Mouse (Mus musculus) adrenal gland, postnatal 4 days (tissue): ENCODE results near the gene Mtmr4. TPM values are rescaled to one million over a fixed set of nuclear protein-coding genes. Genes with fewer than 3 reads are reported as not detected.

ENCODE experiments used
- DNase-seq, 2 experiments: peaks; one replicate each; pipeline ENCODE4 v3.0.0; 2021 to 2022; ENCODE audit warnings: low spot score in 2 of 2, mixed read lengths in 2 of 2
- long read RNA-seq, 2 experiments: library from polyadenylated mRNA; stranded (forward); transcript quantifications; one replicate each; pipeline ENCODE4 v2.0.0; 2021
- total RNA-seq, 2 experiments: library from RNA; stranded (reverse); gene quantifications; 2 replicates each; pipeline ENCODE4 v1.2.3; 2021

The Mtmr4 gene
- total RNA-seq, result 10 to 100 TPM; 29.1 to 33.1 TPM
- long read RNA-seq, experiment 1, partial matches to known transcripts, result 1 of 4 reads
- long read RNA-seq, experiment 1, other reads (novel, unspliced or antisense), result 3 of 4 reads
- long read RNA-seq, experiment 2, full-length matches to known transcripts, result 2 of 11 reads
- long read RNA-seq, experiment 2, partial matches to known transcripts, result 5 of 11 reads
- long read RNA-seq, experiment 2, other reads (novel, unspliced or antisense), result 4 of 11 reads

DNA sequence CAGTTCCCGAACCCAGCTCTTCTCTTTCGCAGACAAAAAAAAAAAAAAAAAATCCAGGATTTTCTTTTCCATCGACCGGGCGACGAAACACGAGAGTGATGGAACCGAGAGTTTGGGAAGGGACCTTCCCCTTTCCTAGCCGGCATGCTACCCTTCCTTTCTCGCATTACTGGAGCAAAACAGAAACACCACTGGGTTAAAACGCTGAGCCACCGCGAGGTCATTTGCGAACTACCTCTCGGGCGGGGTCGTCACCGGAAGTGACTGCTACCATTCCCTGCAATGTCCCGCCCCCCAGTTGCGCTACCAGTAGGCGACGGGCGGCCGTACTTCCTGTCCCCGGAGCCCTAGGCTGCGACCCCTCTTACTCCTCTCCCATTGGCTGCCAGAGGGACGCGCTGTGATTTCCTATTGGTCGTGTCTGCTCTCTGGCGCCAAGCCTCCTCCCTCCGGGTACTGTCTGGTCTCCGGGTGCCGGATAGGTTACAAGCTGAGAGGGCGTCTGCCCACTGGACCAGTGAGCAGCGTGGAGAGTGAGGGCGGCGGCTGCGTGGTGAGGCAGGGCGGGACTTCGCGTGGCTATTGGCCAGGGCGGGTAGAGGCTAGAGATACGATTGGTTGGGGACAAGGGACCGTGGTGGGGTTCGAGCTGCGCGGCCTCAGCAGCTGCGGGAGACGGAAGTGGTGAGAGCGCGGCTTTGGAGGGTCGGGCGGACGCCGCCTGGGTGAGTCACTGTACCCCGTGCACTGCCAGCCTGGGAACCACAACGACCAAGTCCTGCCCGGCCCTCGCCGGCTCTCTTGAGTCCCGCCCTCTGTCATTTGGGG lies at the start of gene Mtmr4:
Gene Mtmr4, plus strand, starts transcription at position 637 of the 828 bp plus-strand sequence.
- peak; percentile 91 to 98 for DNase-seq

DNA sequence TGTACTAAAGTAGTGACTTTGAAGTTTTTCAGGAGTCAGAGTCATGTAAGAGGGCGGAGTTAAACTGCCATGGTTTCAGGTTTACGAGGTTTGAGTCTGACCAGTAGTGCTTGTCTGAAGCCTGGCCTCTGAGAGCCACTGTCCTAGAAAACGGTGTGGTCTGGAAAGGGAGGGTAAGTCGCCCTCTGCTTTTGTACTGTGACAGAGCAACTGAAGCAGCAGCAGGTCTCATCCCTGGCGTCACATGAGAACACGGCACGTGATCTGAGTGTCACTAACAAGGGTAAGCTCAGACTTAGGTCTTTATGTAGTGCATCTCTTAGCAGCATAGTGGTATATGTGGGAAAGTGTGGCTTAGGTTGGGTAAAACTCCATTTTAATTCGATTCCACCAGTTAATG lies 49.7 kb upstream of the Mtmr4 start:
- no peak for DNase-seq

DNA sequence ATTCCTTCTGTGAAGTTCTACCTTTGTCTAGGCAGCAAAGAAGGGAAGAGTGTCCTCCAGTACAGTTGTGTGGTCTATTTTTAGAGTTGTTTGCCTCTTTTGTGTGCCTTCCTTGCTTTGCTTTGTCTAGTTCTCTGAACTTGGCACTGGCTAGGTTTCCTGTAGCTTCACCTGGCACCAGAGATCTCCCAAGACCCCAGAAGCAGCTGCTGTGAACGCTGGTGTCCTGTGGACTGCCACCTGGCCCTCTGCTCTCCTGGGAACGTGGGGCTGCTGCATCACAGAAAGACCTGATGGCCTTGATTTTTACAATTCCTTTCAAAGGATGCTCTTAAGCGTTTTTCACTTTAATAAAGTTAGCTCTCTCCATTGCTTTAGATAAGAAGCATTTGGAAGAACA lies 49.1 kb upstream of the Mtmr4 start:
- DNase-seq, result no peak

GRCm38 (mm10) chr11:87553342-87553741 lies 38.6 kb upstream of the Mtmr4 start:
- DNase-seq, result no peak

- no peak for DNase-seq
Observed at GRCm38 (mm10) chr11:87554386-87554785, 37.6 kb upstream of the Mtmr4 start.

DNA sequence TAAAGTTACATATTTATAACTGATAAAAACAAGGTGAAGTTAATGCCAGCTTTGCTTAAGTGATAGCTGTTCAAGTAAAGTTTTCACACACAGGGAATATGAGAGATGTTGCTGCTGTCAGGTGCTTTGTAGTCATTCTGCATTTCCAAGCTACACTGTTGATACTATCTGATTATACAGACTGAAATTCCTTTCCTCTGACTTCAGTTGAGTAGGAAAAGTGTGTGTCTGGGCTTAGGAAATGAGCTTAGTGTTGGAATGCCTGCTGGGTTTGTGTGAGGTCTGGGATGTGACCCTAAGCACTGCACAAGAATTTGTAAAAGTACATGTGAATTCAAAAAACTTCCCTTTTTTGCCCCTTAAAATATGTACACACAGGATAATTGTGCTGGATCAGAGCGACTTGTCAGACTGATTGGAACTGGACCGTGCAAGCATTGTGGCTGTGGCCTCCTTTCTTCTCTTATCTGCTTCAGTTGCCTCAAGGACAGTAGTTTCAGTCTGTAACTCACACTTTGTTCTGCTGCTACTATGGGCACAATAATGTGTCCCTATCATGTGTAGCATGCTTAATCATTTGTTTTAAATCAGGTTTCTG lies 36.8 kb upstream of the Mtmr4 start:
- no peak for DNase-seq

DNA sequence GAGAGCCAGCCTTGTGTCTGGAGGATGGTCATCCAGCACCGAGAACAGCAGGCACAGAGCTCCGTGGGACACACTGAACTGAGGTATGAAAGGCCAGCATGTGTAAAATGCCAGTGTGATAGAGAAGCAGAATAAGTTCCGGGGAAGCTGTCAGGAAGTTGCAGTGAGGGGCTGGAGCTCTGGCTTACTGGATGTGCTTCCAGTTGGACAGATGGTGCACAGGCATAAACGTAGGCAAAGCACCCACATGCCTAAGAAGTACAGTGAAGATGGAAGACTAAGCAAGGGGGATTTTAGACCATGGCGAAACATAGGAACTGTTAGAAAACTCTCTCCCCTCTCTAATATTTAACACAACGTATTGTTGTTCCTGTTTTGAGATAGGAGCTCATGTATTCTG lies 30.8 kb upstream of the Mtmr4 start:
- no peak for DNase-seq

DNA sequence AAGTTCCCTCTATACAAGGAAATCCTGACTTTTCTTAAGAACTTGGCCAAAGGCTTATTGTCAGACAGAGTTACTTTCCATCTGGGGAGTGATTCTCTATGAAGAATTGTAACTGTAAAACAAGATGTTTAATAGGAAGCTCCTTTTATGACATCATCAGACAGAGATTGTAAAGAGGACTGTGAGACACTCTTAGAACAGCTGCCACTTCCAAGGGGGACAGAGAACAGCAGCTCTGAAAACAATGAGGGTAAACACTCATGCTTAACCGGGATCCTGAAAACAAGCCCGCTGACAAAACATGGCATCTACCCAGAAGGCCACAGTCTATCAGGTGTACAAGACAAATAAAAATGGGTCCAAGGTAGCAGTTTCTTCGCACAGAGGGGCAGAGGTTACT lies 25.5 kb upstream of the Mtmr4 start, which contains the start of gene Gm11492:
Gene Gm11492, plus strand, starts transcription at position 153 of the 400 bp plus-strand sequence.
- no peak for DNase-seq

- no peak for DNase-seq
Observed at GRCm38 (mm10) chr11:87568255-87568953, 23.6 kb upstream of the Mtmr4 start, which contains the start of gene Sept4. Gene Sept4 (plus strand): TSS chr11:87568903.

GRCm38 (mm10) chr11:87570743-87571142 lies 21.2 kb upstream of the Mtmr4 start:
- no peak for DNase-seq

DNA sequence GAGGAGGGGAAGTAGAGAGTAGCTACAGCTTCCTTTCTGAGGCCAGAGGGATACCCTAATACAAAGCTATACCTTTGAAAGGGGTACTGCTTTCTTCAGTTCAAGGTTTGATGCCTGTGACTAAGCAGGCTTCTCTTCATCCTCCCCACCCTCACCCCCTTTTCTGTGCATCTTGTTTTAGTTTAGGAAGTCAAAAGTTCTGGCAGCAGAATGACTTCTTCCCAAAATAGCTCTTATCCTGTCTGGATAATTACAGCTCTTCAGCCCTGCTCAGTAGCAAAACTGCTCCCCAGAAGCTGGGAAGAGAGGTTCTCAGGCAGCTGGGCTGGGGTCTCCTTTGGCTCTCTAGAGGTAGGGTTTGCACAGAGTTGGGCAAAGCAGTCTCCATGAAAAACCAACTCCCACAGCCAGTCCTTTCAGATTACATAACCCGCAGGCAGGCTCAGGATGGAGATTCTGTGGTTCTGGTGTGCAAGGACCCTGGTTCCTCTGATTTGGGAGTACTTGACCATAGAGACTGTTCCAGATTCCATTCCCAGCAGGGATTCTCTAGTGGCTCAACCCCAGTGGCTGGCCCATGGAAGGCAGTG lies 20.5 kb upstream of the Mtmr4 start:
- DNase-seq, result no peak

- no peak for DNase-seq
Observed at GRCm38 (mm10) chr11:87573751-87574150, 18.2 kb upstream of the Mtmr4 start.

DNA sequence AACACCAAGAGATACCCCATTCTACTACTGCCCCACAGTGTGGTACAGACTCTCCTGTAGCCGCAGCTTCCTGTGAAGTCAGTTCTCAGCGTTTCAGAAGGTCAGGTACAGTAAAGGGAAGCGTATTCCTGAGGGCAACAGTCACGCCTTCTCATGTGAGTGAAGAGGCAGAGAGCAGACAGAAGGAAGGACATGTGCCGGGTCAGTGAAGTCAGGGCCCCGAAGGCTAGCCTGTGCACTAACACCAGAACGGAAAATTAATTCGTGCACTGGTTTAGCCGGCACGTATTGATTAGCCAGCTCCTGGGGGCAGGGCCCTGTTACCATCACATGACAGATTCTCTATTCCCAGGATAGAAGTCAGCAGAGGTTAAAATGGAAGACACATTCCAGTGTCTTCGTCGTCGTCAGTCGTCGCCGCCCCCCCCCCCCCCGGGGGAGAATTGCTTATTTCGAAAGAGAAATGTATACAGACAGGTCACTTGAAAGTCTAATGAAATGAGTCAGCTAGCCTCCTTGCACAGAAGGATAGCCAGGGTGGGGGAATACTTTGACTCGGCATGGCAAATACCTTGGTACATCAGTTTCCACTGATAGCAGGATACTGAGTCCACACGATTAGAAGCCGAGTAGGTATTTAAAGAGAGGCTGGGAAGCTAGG lies 17.3 kb upstream of the Mtmr4 start:
- DNase-seq, result no peak

- no peak for DNase-seq
Observed at GRCm38 (mm10) chr11:87577601-87578248, 14.2 kb upstream of the Mtmr4 start.

GRCm38 (mm10) chr11:87578249-87578962 lies 13.6 kb upstream of the Mtmr4 start:
- peak; percentile 22 to 50 for DNase-seq

DNA sequence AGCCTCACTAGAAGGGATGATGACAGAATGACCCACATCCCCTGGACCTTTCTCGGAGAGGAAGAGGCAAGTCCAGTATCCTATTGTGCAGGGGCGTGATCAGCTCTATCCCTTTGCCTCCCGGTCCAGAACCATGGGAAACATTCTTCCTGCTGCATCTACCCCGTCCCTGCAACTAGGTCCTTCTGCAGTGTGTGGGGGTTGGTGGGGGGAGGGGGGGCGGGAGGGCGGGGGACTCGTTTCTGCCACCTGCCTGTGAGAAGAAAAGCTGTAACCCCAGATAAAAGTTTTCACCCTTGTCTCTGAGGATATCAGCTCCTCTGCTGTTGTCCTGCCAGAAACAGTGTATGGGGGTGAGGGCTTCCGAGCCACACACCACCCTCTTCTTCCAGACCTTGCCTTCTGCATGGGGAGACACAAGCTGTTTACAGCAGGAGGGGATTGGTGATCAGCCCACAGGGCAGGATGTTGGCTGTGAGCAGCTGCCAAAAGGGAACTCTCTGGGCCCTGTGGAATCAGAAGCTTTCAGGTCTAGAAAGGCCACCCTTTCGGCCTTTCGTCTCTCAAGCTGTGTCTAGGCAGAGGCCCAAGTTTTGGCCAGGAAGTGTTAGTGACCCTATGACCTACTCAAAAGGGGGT lies 12.9 kb upstream of the Mtmr4 start:
- no peak for DNase-seq

- DNase-seq, result no peak
Observed at GRCm38 (mm10) chr11:87579713-87580112, 12.2 kb upstream of the Mtmr4 start.

DNA sequence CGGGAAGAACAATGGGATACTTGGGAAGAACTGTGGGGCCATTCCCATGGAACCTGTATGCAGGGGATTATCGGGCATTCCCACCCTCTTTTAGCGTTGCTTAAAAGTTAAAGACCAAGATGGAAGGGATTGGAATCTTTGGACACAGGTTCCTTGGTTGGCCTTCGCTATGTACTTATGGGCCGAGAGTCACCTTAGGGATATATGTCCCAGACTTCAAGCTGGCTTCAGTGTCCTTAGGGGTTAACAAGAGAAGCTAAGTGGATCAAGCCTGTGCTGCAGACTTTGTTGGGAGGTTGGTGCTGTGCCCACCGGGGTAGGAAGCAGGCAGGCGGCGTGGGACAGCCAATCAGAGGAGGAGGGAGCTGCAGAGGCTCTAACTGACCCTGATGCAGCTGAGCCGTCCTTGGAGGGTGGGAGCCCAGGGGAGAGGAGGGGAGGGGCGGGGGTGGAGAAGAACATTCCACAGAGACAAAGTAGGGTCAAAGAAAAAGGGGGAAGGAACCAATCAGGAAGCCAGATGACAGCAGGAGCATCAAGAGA lies 11.3 kb upstream of the Mtmr4 start:
- DNase-seq, result no peak
